Mouse (Mus musculus): Measurements from ENCODE around the gene Otulin. TPM values are rescaled to one million over a fixed set of nuclear protein-coding genes. Genes with fewer than 3 reads are reported as not detected.

The Otulin gene
- total and polyA plus RNA-seq, 2 experiments: 29.7 to 58.0 TPM

DNA sequence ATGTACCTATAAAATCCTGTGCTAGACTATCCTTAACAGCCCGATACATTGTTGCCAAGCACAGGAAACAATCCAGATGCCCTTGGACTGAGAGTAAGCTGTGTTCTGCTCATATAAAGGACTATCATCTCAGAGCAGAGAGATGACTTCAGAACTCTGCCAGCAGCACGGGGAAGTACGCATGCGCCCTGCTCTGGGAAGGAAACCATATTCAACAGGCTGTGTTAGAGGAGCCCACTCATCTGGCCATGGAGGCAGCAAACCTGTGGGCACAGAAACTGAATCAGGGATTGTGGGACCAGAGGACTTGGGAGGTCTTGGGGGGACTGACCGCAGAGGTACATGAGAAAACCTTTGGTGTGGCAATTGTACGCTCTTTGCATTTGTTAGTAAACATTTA, 31.2 kb upstream of the Otulin start:
- TF ChIP-seq CTCF (IDR thresholded peaks at IDR 0.05; ENCODE audit: low read depth, low read length) (no peak), POLR2A (IDR thresholded peaks at IDR 0.05; ENCODE audit: extremely low read depth, insufficient read depth, low read length) (no peak)
- no peaks in the 10 kb centered on the region for H3K4me1 ChIP-seq (ENCODE audit: control insufficient read depth, insufficient read depth, low read length)
- no peaks in the 10 kb centered on the region for H3K27me3 ChIP-seq (ENCODE audit: control insufficient read depth, insufficient read depth, low read length)
- H3K9ac ChIP-seq (ENCODE audit: low read depth, low read length): no peak overlapping the region
- 85% methylated on average over 6 of the region's 6 CpGs for WGBS
- DNase-seq (ENCODE audit: extremely low read depth, low read depth, low spot score): no peak
- no peak overlapping the region for H3K27ac ChIP-seq (replicated peaks; ENCODE audit: insufficient read depth, low read depth, low read length)
- no peaks in the 10 kb centered on the region for H3K79me2 ChIP-seq (ENCODE audit: control insufficient read depth, insufficient read depth, low read length)
- no peak overlapping the region for H3K4me3 ChIP-seq (ENCODE audit: insufficient read depth, low read depth, low read length)
- H3K36me3 ChIP-seq (ENCODE audit: control insufficient read depth, insufficient read depth, low read length): no peaks in the 10 kb centered on the region

DNA sequence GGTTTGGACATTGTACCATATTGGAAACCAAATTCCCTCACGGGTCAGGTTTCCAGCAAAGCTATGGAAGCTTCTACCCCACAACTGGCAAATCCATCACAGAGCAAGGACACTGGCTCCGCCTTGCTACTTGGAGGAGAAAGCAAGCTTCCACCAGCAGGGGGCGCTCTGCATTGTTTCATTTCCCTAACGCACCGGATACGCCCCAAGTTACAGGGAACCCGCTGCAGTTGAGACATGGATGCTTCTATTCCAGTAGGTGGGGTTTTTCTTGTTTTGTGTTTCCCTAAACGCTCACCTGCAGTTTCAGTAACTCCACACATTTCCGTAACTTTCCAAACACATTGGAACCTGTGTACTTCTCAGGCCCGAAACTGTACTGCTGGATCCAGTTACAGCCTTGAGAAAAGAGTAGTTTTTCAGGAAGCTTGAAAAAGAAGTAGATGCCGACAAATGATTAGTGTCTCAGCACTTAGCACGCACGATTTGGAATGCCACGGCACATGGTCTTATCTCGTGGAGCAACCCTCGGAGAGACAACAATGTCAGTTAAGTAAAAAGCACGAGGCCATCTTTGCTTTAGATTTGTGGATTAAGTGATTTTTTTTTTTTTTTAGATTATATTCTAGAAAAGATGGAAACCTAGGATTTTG, 29.2 kb upstream of the Otulin start:
- no peaks in the 10 kb centered on the region for H3K27me3 ChIP-seq (ENCODE audit: control insufficient read depth, insufficient read depth, low read length)
- peak; percentile 39 for DNase-seq (ENCODE audit: extremely low read depth, low read depth, low spot score)
- TF ChIP-seq POLR2A (IDR thresholded peaks at IDR 0.05; ENCODE audit: extremely low read depth, insufficient read depth, low read length) (no peak), CTCF (IDR thresholded peaks at IDR 0.05; ENCODE audit: low read depth, low read length) (peak; percentile 88)
- H3K36me3 ChIP-seq (ENCODE audit: control insufficient read depth, insufficient read depth, low read length): no peaks in the 10 kb centered on the region
- H3K4me3 ChIP-seq (ENCODE audit: insufficient read depth, low read depth, low read length): no peak overlapping the region
- 38% methylated on average over 17 of the region's 17 CpGs for WGBS
- no peaks in the 10 kb centered on the region for H3K4me1 ChIP-seq (ENCODE audit: control insufficient read depth, insufficient read depth, low read length)
- no peak overlapping the region for H3K9ac ChIP-seq (ENCODE audit: low read depth, low read length)
- no peaks in the 10 kb centered on the region for H3K79me2 ChIP-seq (ENCODE audit: control insufficient read depth, insufficient read depth, low read length)
- H3K27ac ChIP-seq (replicated peaks; ENCODE audit: insufficient read depth, low read depth, low read length): no peak overlapping the region

DNA sequence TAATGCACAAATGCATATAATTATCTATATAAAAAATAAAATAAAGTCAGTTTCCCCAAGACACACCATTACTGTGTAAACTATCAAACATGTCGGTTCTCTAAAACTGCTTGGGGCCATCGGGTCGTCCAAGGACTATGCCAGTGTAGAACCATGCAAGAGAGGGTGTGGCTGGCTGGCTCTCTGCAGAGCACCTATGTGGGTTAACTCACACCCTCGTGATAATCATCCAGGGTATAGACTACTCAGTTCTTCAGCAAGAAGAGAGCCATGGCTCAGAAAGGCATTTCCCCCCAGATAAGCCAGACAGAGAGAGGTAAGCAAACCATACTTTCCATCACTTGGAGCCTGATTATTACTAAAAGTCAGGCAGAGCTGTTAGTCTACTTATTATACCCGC, 28.6 kb upstream of the Otulin start:
- Histone ChIP-seq H3K4me1 (ENCODE audit: control insufficient read depth, insufficient read depth, low read length) (no peaks in the 10 kb centered on the region), H3K4me3 (ENCODE audit: insufficient read depth, low read depth, low read length) (no peak overlapping the region), H3K27ac (replicated peaks; ENCODE audit: insufficient read depth, low read depth, low read length) (no peak overlapping the region), H3K36me3 (ENCODE audit: control insufficient read depth, insufficient read depth, low read length) (no peaks in the 10 kb centered on the region), H3K79me2 (ENCODE audit: control insufficient read depth, insufficient read depth, low read length) (no peaks in the 10 kb centered on the region), H3K27me3 (ENCODE audit: control insufficient read depth, insufficient read depth, low read length) (no peaks in the 10 kb centered on the region), H3K9ac (ENCODE audit: low read depth, low read length) (no peak overlapping the region)
- WGBS: 79% methylated on average over 5 of the region's 5 CpGs
- TF ChIP-seq POLR2A (IDR thresholded peaks at IDR 0.05; ENCODE audit: extremely low read depth, insufficient read depth, low read length) (no peak), CTCF (IDR thresholded peaks at IDR 0.05; ENCODE audit: low read depth, low read length) (no peak)
- no peak for DNase-seq (ENCODE audit: extremely low read depth, low read depth, low spot score)

DNA sequence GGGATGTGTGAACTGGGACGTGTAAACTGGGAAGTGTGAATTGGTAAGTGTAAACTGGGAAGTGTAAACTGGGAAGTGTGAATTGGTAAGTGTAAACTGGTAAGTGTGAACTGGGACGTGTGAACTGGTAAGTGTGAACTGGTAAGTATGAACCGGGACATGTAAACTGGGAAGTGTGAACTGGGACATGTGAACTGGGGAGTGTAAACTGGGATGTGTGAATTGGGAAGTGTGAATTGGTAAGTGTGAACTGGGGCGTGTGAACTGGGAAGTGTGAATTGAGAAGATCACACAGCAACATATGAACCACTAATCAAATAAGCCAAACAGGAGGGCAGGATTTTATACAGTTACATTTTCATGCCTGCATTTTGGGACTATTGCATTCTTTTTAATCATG, 27.9 kb upstream of the Otulin start:
- no peaks in the 10 kb centered on the region for H3K27me3 ChIP-seq (ENCODE audit: control insufficient read depth, insufficient read depth, low read length)
- WGBS: 82% methylated on average over 4 of the region's 4 CpGs
- no peaks in the 10 kb centered on the region for H3K4me1 ChIP-seq (ENCODE audit: control insufficient read depth, insufficient read depth, low read length)
- H3K9ac ChIP-seq (ENCODE audit: low read depth, low read length): no peak overlapping the region
- no peak overlapping the region for H3K4me3 ChIP-seq (ENCODE audit: insufficient read depth, low read depth, low read length)
- H3K27ac ChIP-seq (replicated peaks; ENCODE audit: insufficient read depth, low read depth, low read length): no peak overlapping the region
- no peaks in the 10 kb centered on the region for H3K36me3 ChIP-seq (ENCODE audit: control insufficient read depth, insufficient read depth, low read length)
- H3K79me2 ChIP-seq (ENCODE audit: control insufficient read depth, insufficient read depth, low read length): no peaks in the 10 kb centered on the region
- no peak for TF ChIP-seq CTCF (IDR thresholded peaks at IDR 0.05; ENCODE audit: low read depth, low read length)
- no peak for TF ChIP-seq POLR2A (IDR thresholded peaks at IDR 0.05; ENCODE audit: extremely low read depth, insufficient read depth, low read length)
- DNase-seq (ENCODE audit: extremely low read depth, low read depth, low spot score): no peak

DNA sequence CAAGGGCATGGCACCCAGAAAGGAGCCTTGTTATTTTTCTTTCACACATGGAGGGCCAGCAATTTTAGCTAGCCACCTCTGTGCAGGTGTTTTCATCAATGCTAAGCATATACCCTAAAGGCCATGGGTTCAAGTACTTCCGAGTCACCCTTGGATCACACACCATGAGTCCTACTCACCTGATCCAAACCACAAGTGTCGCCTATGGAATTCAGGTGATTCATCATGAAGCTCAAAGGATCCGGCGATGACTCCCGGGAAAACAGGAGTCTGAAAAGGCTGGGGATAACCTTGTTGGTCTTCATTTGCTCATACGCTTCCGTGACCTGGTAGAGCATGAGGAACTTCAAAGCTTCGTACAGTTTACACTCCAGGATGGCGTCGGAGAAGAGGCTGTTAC, 27.4 kb upstream of the Otulin start:
- 95% methylated on average over 10 of the region's 10 CpGs for WGBS
- H3K9ac ChIP-seq (ENCODE audit: low read depth, low read length): no peak overlapping the region
- H3K4me3 ChIP-seq (ENCODE audit: insufficient read depth, low read depth, low read length): no peak overlapping the region
- no peaks in the 10 kb centered on the region for H3K27me3 ChIP-seq (ENCODE audit: control insufficient read depth, insufficient read depth, low read length)
- no peak overlapping the region for H3K27ac ChIP-seq (replicated peaks; ENCODE audit: insufficient read depth, low read depth, low read length)
- no peaks in the 10 kb centered on the region for H3K79me2 ChIP-seq (ENCODE audit: control insufficient read depth, insufficient read depth, low read length)
- no peaks in the 10 kb centered on the region for H3K36me3 ChIP-seq (ENCODE audit: control insufficient read depth, insufficient read depth, low read length)
- TF ChIP-seq CTCF (IDR thresholded peaks at IDR 0.05; ENCODE audit: low read depth, low read length): no peak
- TF ChIP-seq POLR2A (IDR thresholded peaks at IDR 0.05; ENCODE audit: extremely low read depth, insufficient read depth, low read length): no peak
- no peak for DNase-seq (ENCODE audit: extremely low read depth, low read depth, low spot score)
- H3K4me1 ChIP-seq (ENCODE audit: control insufficient read depth, insufficient read depth, low read length): no peaks in the 10 kb centered on the region

DNA sequence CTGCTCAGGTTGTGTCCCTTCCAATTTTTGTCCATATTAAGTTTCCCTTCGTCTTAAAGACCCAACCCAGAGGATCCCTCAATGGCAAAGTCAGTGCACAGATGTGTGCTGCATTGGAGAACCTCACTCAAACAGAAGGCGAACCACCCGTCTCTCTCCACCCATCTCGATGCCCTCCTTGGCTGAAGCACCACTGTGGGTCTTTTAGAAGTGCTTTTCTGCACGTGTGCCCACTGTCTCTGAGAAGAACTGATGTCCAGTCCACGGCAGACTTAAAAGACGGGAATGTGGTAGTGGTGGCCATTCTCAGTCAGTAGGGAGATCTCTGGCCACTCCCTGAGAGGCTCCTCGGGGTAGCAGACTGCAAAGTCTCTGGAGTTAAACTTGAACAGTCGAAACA, 26.1 kb upstream of the Otulin start:
- TF ChIP-seq POLR2A (IDR thresholded peaks at IDR 0.05; ENCODE audit: extremely low read depth, insufficient read depth, low read length) (no peak), CTCF (IDR thresholded peaks at IDR 0.05; ENCODE audit: low read depth, low read length) (no peak)
- WGBS: 77% methylated on average over 9 of the region's 9 CpGs
- Histone ChIP-seq H3K79me2 (ENCODE audit: control insufficient read depth, insufficient read depth, low read length) (no peaks in the 10 kb centered on the region), H3K36me3 (ENCODE audit: control insufficient read depth, insufficient read depth, low read length) (no peaks in the 10 kb centered on the region), H3K9ac (ENCODE audit: low read depth, low read length) (no peak overlapping the region), H3K27me3 (ENCODE audit: control insufficient read depth, insufficient read depth, low read length) (no peaks in the 10 kb centered on the region), H3K4me1 (ENCODE audit: control insufficient read depth, insufficient read depth, low read length) (no peaks in the 10 kb centered on the region), H3K4me3 (ENCODE audit: insufficient read depth, low read depth, low read length) (no peak overlapping the region), H3K27ac (replicated peaks; ENCODE audit: insufficient read depth, low read depth, low read length) (no peak overlapping the region)
- no peak for DNase-seq (ENCODE audit: extremely low read depth, low read depth, low spot score)

Measured in liver, adult 2 months (tissue).